In the genomic region with DNA sequence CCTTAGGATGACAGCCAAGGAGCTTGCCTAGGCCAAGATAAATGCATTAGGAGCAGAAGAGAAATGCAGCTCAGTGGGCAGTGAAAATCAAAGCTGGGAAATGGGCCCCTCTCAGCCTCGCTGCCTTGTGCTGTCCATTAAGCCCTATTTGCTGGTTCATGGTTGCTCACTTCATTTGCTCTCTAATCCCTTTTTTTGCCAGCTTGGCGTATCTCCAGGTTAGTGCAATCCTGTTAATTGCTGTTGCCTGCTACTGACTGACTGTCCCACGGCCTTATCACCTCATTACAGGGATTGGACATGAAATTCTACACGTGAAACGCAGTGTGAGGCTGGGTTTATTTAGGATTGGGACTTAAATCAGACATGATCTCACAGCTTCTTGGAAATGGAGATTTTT, we compare ENCODE assay signal across 16 mouse cellular contexts.
DNase-seq lines count a peak whose midpoint lies in the region; ATAC-seq lines count a peak whose summit lies in the region.
"Had no signal": no experiment of that assay in that cellular context is flagged by ENCODE, and none has a peak within 500 bp of the region (broad histone marks: within the 10 kb centered on the region; RNA-seq: fewer than 3 reads in every experiment).

No protein-coding gene starts in this region.

- 0 out of 2 replicates have a peak, but pooled peaks have one; percentile 27 for ATAC-seq in midbrain, embryonic 12.5 days (ENCODE audit: low FRiP score, low read depth)
- no peak; the same call in 1 of the 2 replicates for ATAC-seq in midbrain, embryonic 15.5 days (replicated peaks)
- ATAC-seq: intestine, embryonic 16.5 days had no signal

- H3K4me2 ChIP-seq in midbrain, embryonic 12.5 days (replicated peaks), result no peak overlapping the region
- H3K4me2 ChIP-seq in midbrain, embryonic 15.5 days, result no peak overlapping the region
- H3K4me2 ChIP-seq: embryonic facial prominence, embryonic 12.5 days; limb, embryonic 12.5 days had no signal

- no peaks in the 10 kb centered on the region for H3K4me1 ChIP-seq in midbrain, embryonic 12.5 days
- no peaks in the 10 kb centered on the region for H3K4me1 ChIP-seq in midbrain, embryonic 15.5 days
- H3K4me1 ChIP-seq: embryonic facial prominence, embryonic 12.5 days; limb, embryonic 12.5 days had no signal

- no peak overlapping the region for H3K27ac ChIP-seq in midbrain, embryonic 12.5 days (replicated peaks)
- H3K27ac ChIP-seq in midbrain, embryonic 15.5 days, result no peak overlapping the region
- H3K27ac ChIP-seq: embryonic facial prominence, embryonic 12.5 days; limb, embryonic 12.5 days had no signal

- H3K9me3 ChIP-seq in midbrain, embryonic 12.5 days, result no peaks in the 10 kb centered on the region
- H3K9me3 ChIP-seq in midbrain, embryonic 15.5 days, result no peaks in the 10 kb centered on the region
- H3K9me3 ChIP-seq: embryonic facial prominence, embryonic 12.5 days; limb, embryonic 12.5 days had no signal

- H3K9ac ChIP-seq in midbrain, embryonic 12.5 days (replicated peaks), result no peak overlapping the region
- H3K9ac ChIP-seq in midbrain, embryonic 15.5 days, result no peak overlapping the region
- H3K9ac ChIP-seq: embryonic facial prominence, embryonic 12.5 days; limb, embryonic 12.5 days had no signal

- peaks cover under 1% of the 10 kb centered on the region; the same call in 1 of the 2 replicates for H3K27me3 ChIP-seq in midbrain, embryonic 12.5 days
- H3K27me3 ChIP-seq in midbrain, embryonic 15.5 days (replicated peaks), result no peaks in the 10 kb centered on the region
- H3K27me3 ChIP-seq: CH12.LX; embryonic facial prominence, embryonic 12.5 days; limb, embryonic 12.5 days had no signal

- H3K36me3 ChIP-seq in midbrain, embryonic 12.5 days, result no peaks in the 10 kb centered on the region
- H3K36me3 ChIP-seq in midbrain, embryonic 15.5 days (replicated peaks), result no peaks in the 10 kb centered on the region
- H3K36me3 ChIP-seq: embryonic facial prominence, embryonic 12.5 days; limb, embryonic 12.5 days had no signal

- DNase-seq in heart, adult 11 months, result peak; percentile 78
- no peak for DNase-seq in heart, adult 18-20 months
- DNase-seq in lung, postnatal 36 days, result peak; percentile 9
- no peak for DNase-seq in embryo, embryonic 10.5 days (ENCODE audit: low spot score)
- DNase-seq in layer of hippocampus, adult 9-10 months (ENCODE audit: low spot score), result no peak
- DNase-seq: cerebellum, adult 11 months; heart, postnatal 36 days; kidney, postnatal 14 days; spleen, adult 18-20 months had no signal

- no peak overlapping the region for H3K4me3 ChIP-seq in midbrain, embryonic 12.5 days
- H3K4me3 ChIP-seq in midbrain, embryonic 15.5 days, result no peak overlapping the region
- H3K4me3 ChIP-seq: embryonic facial prominence, embryonic 12.5 days; limb, embryonic 12.5 days; myocyte had no signal

- 49% methylated on average over 5 of the region's 5 CpGs for WGBS in midbrain, embryonic 12.5 days
- WGBS in midbrain, embryonic 15.5 days, result 36% methylated on average over 5 of the region's 5 CpGs

Comparison
In these comparisons a context has a peak if more than half of its experiments do, and no peak if none do; other contexts are left out.
1. DNase-seq: peak in heart, adult 11 months (single experiment) and lung, postnatal 36 days (single experiment); none in heart, adult 18-20 months (0 of 2), embryo, embryonic 10.5 days (single experiment) and layer of hippocampus, adult 9-10 months (single experiment).